ENCODE assay signal across 12 mouse cellular contexts in the genomic region with DNA sequence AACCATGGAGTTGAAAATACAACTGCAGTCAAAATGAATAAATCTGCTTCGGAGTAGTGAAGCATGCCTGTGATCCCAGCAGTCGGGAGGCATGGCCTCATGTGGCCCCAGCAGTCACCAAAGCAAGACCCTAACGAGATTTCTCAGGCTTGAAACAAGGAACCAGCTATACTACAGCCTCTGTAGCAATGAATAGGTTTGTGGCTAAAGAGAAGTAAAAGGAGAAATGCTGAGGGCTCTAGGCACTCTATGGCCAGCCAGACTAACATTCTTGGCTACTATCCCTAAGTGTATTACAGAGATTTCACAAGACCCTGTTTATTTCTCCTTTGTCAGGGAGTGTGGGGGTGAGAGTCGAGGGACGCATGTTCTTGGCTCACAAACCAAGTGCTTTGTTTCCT.
DNase-seq lines count a peak whose midpoint lies in the region; ATAC-seq and TF ChIP-seq lines count a peak whose summit lies in the region.
"Had no signal": no experiment of that assay in that cellular context is flagged by ENCODE, and none has a peak within 500 bp of the region (broad histone marks: within the 10 kb centered on the region; RNA-seq: fewer than 3 reads in every experiment).

No protein-coding gene starts in this region.

- TF ChIP-seq CTCF in lung, embryonic 14.5 days (IDR thresholded peaks at IDR 0.05; ENCODE audit: low read depth) = no peak
- TF ChIP-seq CTCF in stomach, postnatal 0 days (IDR thresholded peaks at IDR 0.05; ENCODE audit: low read depth) = no peak

- no peaks in the 10 kb centered on the region for H3K9me3 ChIP-seq in neural tube, embryonic 13.5 days
- H3K9me3 ChIP-seq in neural tube, embryonic 15.5 days (replicated peaks) = no peaks in the 10 kb centered on the region
- no peaks in the 10 kb centered on the region for H3K9me3 ChIP-seq in lung, embryonic 14.5 days (ENCODE audit: low read depth, low read length)
- no peaks in the 10 kb centered on the region for H3K9me3 ChIP-seq in stomach, postnatal 0 days (ENCODE audit: control insufficient read depth, low read length)
- H3K9me3 ChIP-seq: megakaryocyte, embryonic 14.5 days had no signal

- H3K27me3 ChIP-seq in neural tube, embryonic 13.5 days = peaks cover 31% of the 10 kb centered on the region
- no peaks in the 10 kb centered on the region; the same call in 1 of the 2 replicates for H3K27me3 ChIP-seq in neural tube, embryonic 15.5 days (replicated peaks)
- H3K27me3 ChIP-seq in lung, embryonic 14.5 days (ENCODE audit: insufficient read depth, low read length) = no peaks in the 10 kb centered on the region
- H3K27me3 ChIP-seq in stomach, postnatal 0 days (ENCODE audit: control insufficient read depth, insufficient read depth, low read length) = no peaks in the 10 kb centered on the region
- H3K27me3 ChIP-seq: megakaryocyte, embryonic 14.5 days had no signal

- H3K36me3 ChIP-seq in neural tube, embryonic 13.5 days = no peaks in the 10 kb centered on the region
- no peaks in the 10 kb centered on the region for H3K36me3 ChIP-seq in neural tube, embryonic 15.5 days
- no peaks in the 10 kb centered on the region for H3K36me3 ChIP-seq in lung, embryonic 14.5 days (ENCODE audit: insufficient read depth)
- H3K36me3 ChIP-seq in stomach, postnatal 0 days (ENCODE audit: control insufficient read depth, insufficient read depth, low read length) = no peaks in the 10 kb centered on the region

- TF ChIP-seq EP300 in stomach, postnatal 0 days (optimal IDR thresholded peaks at IDR 0.05) = no peak

- no peak overlapping the region for H3K9ac ChIP-seq in neural tube, embryonic 13.5 days
- H3K9ac ChIP-seq in neural tube, embryonic 15.5 days (replicated peaks) = no peak overlapping the region
- H3K9ac ChIP-seq in lung, embryonic 14.5 days = no peak overlapping the region
- H3K9ac ChIP-seq in stomach, postnatal 0 days (ENCODE audit: low read length) = no peak overlapping the region

- no peak overlapping the region for H3K4me2 ChIP-seq in neural tube, embryonic 13.5 days
- no peak overlapping the region for H3K4me2 ChIP-seq in neural tube, embryonic 15.5 days
- H3K4me2 ChIP-seq in lung, embryonic 14.5 days = no peak overlapping the region
- no peak overlapping the region for H3K4me2 ChIP-seq in stomach, postnatal 0 days (replicated peaks; ENCODE audit: low read depth)

- peak overlapping the region; percentile 33; the same call in 1 of the 2 replicates for H3K27ac ChIP-seq in neural tube, embryonic 13.5 days (replicated peaks)
- H3K27ac ChIP-seq in neural tube, embryonic 15.5 days (replicated peaks) = no peak overlapping the region
- H3K27ac ChIP-seq in lung, embryonic 14.5 days (ENCODE audit: low read depth) = peak overlapping the region; percentile 78
- H3K27ac ChIP-seq in stomach, postnatal 0 days (replicated peaks) = 0 out of 2 replicates have a peak overlapping the region, but pooled peaks have one; percentile 13
- H3K27ac ChIP-seq: layer of hippocampus, adult 2 months had no signal

- peak; percentile 14 for DNase-seq in adrenal gland, adult 2 months
- no peak for DNase-seq in adrenal gland, postnatal 14 days
- peak; percentile 87 for DNase-seq in lung, embryonic 14.5 days
- DNase-seq in stomach, postnatal 0 days (ENCODE audit: low spot score) = no peak
- DNase-seq in right cerebral cortex, postnatal 25 days = no peak
- no peak for DNase-seq in layer of hippocampus, adult 18-20 months (ENCODE audit: low spot score in 2 of 2)
- DNase-seq: heart, adult 18-20 months; right cerebral cortex, postnatal 14 days had no signal

- 0 out of 2 replicates have a peak, but pooled peaks have one; percentile 54 for ATAC-seq in neural tube, embryonic 13.5 days (ENCODE audit: low read depth)
- ATAC-seq in neural tube, embryonic 15.5 days (ENCODE audit: low FRiP score) = no peak
- peak; percentile 96 for ATAC-seq in lung, embryonic 14.5 days (ENCODE audit: insufficient read depth)
- ATAC-seq in stomach, postnatal 0 days (ENCODE audit: low FRiP score, low TSS enrichment) = peak; percentile 42; the same call in 1 of the 2 replicates

- H3K4me3 ChIP-seq in neural tube, embryonic 13.5 days = no peak overlapping the region
- no peak overlapping the region for H3K4me3 ChIP-seq in neural tube, embryonic 15.5 days (replicated peaks)
- no peak overlapping the region for H3K4me3 ChIP-seq in lung, embryonic 14.5 days (ENCODE audit: low read depth, low read length)
- no peak overlapping the region for H3K4me3 ChIP-seq in stomach, postnatal 0 days (ENCODE audit: low read depth, low read length)
- H3K4me3 ChIP-seq: layer of hippocampus, adult 2 months; megakaryocyte, embryonic 14.5 days had no signal

- WGBS in neural tube, embryonic 13.5 days = 52% methylated on average over 5 of the region's 5 CpGs
- WGBS in neural tube, embryonic 15.5 days = 44% methylated on average over 5 of the region's 5 CpGs
- 40% methylated on average over 5 of the region's 5 CpGs for WGBS in lung, embryonic 14.5 days
- 35% methylated on average over 5 of the region's 5 CpGs for WGBS in stomach, postnatal 0 days

- peaks cover 13% of the 10 kb centered on the region for H3K4me1 ChIP-seq in neural tube, embryonic 13.5 days (replicated peaks)
- H3K4me1 ChIP-seq in neural tube, embryonic 15.5 days = 0 out of 2 replicates have a peak, but pooled peaks cover 5% of the 10 kb centered on the region
- H3K4me1 ChIP-seq in lung, embryonic 14.5 days (ENCODE audit: insufficient read depth) = no peaks in the 10 kb centered on the region; the same call in none of the 2 replicates
- no peaks in the 10 kb centered on the region for H3K4me1 ChIP-seq in stomach, postnatal 0 days (replicated peaks; ENCODE audit: control insufficient read depth, insufficient read depth)
- H3K4me1 ChIP-seq: megakaryocyte, embryonic 14.5 days had no signal

Comparison
In these comparisons a context has a peak if more than half of its experiments do, and no peak if none do; other contexts are left out.
1. DNase-seq: peak in adrenal gland, adult 2 months (single experiment) and lung, embryonic 14.5 days (single experiment); none in adrenal gland, postnatal 14 days (single experiment), stomach, postnatal 0 days (single experiment), right cerebral cortex, postnatal 25 days (single experiment) and layer of hippocampus, adult 18-20 months (0 of 2).